Mouse (Mus musculus) olfactory bulb, adult 2 months (tissue): ENCODE data around the gene Usp18.

Experiments
- CTCF ChIP-seq: fragments of 200-500 bp; IDR thresholded peaks from 2 replicates; pipeline ENCODE4 v1.5.1; 2012; ENCODE audit warnings: low read depth, mild to moderate bottlenecking, low read length, moderate library complexity; ENCODE audit not compliant: insufficient read depth
- POLR2A ChIP-seq: fragments of 200-500 bp; IDR thresholded peaks from 2 replicates; pipeline ENCODE4 v1.6.1; 2012; ENCODE audit warnings: mild to moderate bottlenecking, low read depth, low read length, moderate library complexity; ENCODE audit not compliant: insufficient read depth

GRCm38 (mm10) chr6:121215896-121216295 lies 29.8 kb upstream of the Usp18 start:
- TF ChIP-seq CTCF (no peak), POLR2A (no peak)
